Mouse (Mus musculus) testis, adult 2 months (tissue): ENCODE measurements around the gene Hoxc11. TPM values are rescaled to one million over a fixed set of nuclear protein-coding genes. Genes with fewer than 3 reads are reported as not detected.

Experiments used
- H3K27ac ChIP-seq: fragments of 200-500 bp; 2 replicates; pipeline ENCODE4 v1.5.1; 2012; ENCODE audit warnings: low read depth, low read length; ENCODE audit not compliant: control insufficient read depth, insufficient read depth
- H3K27me3 ChIP-seq: fragments of 200-500 bp; 2 replicates; pipeline ENCODE4 v1.6.1; 2012; ENCODE audit warnings: mild to moderate bottlenecking, low read length, moderate library complexity; ENCODE audit not compliant: control insufficient read depth, insufficient read depth
- H3K36me3 ChIP-seq: fragments of 200-500 bp; 2 replicates; pipeline ENCODE4 v1.6.1; 2012; ENCODE audit warnings: mild to moderate bottlenecking, low read length; ENCODE audit not compliant: control insufficient read depth, insufficient read depth
- H3K4me1 ChIP-seq: fragments of 200-500 bp; 2 replicates; pipeline ENCODE4 v1.6.1; 2012; ENCODE audit warnings: low read length; ENCODE audit not compliant: control insufficient read depth, insufficient read depth
- H3K4me3 ChIP-seq: fragments of 200-500 bp; 2 replicates; pipeline ENCODE4 v1.5.1; 2012; ENCODE audit warnings: low read depth, mild to moderate bottlenecking, low read length, moderate library complexity, mixed read lengths; ENCODE audit not compliant: control insufficient read depth
- CTCF ChIP-seq: fragments of 200-500 bp; IDR thresholded peaks from 2 replicates; pipeline ENCODE4 v1.5.1; 2012; ENCODE audit warnings: low read depth, mild to moderate bottlenecking, inconsistent platforms, low read length, moderate library complexity; ENCODE audit not compliant: control insufficient read depth, insufficient read depth, insufficient replicate concordance
- POLR2A ChIP-seq: fragments of 200-500 bp; IDR thresholded peaks from 2 replicates; pipeline ENCODE4 v1.6.1; 2012; ENCODE audit warnings: low read depth, mild to moderate bottlenecking, inconsistent platforms, low read length, moderate library complexity; ENCODE audit not compliant: control insufficient read depth
- polyA plus RNA-seq: library from polyadenylated mRNA; depleted of rRNA; stranded (reverse); fragments of >200 nt; gene quantifications from 2 replicates; pipeline ENCODE4 v1.2.3, GENCODE M21; 2012

Gene Hoxc11
- polyA plus RNA-seq, 1 experiment, result not detected

DNA sequence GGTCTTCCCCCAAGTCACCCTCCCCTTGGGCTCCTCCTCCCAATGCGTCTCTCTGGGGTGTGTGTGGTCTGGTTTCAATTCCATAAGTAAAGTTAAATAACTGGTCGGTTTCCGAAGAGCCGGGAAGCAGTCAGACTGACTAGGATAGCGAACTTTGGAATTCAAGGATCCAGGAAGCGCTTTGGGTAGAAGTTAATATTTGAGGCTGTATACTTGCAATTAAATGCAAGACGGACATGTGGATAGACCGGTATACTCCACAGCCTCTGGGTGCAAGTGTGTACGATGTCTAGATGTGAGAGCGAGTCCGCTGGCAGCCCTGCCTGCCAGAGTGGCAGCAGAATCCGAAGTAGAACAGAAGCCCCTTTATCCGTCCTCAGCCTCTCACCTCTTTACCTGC lies 8.3 kb downstream of the Hoxc11 start:
- Histone ChIP-seq H3K4me1 (peaks cover 12% of the 10 kb centered on the region), H3K36me3 (no peaks in the 10 kb centered on the region), H3K4me3 (no peak overlapping the region), H3K27me3 (peaks cover 16% of the 10 kb centered on the region), H3K27ac (0 out of 2 replicates have a peak overlapping the region, but pooled peaks have one; percentile 8)
- TF ChIP-seq POLR2A, result no peak
- TF ChIP-seq CTCF, result no peak

DNA sequence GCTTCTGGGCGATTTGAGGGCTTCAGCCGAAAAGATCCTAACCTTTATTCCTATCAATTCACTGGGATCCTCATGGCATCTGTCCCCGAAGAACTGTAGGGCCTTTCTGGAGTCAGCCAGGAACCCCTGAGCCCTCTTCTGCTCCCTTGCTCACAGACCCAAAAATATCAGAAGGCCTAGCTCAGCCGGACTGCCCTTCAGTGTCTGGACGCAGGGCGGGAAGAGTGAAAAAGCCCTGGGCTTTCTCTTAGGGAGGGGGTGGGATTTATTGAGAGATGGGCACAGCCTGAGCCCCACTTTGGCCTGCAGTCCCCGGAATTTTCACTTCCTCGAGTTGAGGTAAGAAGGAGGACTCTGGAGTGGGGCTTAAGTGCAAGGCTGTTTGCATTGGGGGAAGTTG lies 9.0 kb downstream of the Hoxc11 start:
- H3K4me3 ChIP-seq, result no peak overlapping the region
- peaks cover 14% of the 10 kb centered on the region for H3K4me1 ChIP-seq
- H3K36me3 ChIP-seq, result no peaks in the 10 kb centered on the region
- H3K27me3 ChIP-seq, result peaks cover 16% of the 10 kb centered on the region
- H3K27ac ChIP-seq, result no peak overlapping the region
- TF ChIP-seq CTCF (no peak), POLR2A (no peak)

DNA sequence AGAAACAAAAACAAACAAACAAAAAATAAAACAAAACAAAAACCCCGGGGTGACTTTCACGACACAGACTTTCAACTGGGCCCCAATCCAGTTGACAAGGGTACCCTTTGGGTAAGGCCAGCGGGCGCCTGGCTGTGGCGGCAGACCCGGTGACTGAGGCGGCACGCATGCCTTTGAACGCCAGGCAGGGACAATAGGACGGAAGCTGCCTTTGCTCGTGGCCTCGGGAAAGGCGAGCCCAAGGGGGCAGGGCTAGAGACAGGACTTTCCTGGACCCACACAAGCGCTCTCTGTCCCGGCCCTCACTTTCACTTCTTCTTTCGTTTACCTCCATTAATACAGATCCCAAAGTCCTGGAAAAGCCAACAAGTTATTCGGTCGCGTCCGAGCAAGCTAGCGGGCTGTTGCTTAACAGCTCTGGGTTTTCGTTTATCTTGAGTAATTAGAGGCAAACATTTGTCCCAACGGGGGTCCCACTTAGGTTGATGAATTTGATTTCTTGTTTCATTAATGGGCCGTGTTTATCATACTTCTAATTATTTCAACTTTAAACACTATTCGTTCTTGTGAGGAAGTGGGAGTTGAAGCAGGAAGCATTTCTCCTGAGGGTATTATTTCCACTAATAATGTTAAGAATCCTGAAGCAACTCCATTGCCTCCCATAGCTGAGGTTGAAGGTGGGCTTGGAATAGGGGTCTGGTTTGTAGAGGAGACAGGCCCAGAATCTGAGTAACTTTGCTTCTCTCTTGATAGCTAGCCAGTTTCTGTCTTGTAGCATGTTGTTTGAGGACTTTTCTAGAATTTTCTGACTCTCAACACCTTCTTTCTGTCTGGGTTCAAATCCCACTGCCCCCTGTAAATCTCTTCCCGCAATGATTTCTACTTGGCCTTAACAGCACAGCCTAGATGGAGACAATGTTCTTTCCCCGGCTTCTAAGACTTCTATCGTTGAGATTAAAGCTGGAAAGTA lies 9.7 kb downstream of the Hoxc11 start:
- H3K27ac ChIP-seq, result no peak overlapping the region
- peaks cover 14% of the 10 kb centered on the region for H3K4me1 ChIP-seq
- H3K4me3 ChIP-seq, result no peak overlapping the region

DNA sequence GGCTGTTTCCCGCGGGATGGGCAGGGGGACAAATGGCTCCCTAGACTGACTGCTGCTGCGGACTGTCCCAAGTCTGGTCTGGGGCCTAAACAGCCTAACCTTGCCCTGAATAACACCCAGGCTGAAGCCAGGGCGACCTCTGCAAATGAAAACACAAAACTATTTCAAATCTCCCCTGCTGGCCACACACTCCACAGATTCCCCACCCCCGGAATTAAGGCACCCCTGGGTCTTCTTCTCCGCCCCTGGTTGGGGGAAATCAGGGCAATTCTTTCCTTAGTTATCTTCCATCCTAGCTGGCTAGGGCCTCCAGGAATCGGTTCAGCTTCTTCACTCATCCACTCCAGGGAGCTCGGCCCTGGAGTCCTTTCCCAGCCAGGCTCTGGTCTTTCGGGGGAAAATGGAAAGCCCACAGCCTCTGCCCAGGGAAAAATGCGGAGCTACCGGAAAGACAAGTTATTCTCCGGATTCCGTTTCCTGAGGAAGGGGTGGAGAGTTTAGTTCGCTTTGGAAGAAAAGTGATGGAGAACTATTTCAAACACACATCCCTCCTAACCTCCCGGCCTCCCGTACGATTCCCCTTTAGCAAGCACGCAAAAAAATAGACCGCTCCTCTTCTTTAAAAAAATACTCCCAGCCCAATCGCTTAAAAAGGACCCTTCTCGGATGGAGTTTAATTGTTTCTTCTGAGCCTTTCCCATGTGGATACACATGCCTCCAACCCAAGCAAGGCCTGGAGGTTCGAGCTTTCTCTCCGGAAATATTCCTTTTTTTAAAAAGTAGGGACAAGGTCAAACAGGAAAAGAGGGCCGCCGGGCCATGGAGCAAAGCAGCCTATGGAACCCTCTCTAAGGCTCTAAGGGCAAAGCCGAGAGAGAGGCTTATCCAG lies 11.0 kb downstream of the Hoxc11 start:
- peaks cover 14% of the 10 kb centered on the region for H3K27me3 ChIP-seq
- peaks cover 11% of the 10 kb centered on the region for H3K4me1 ChIP-seq
- no peak for TF ChIP-seq POLR2A
- no peak for TF ChIP-seq CTCF
- no peak overlapping the region for H3K4me3 ChIP-seq
- no peaks in the 10 kb centered on the region for H3K36me3 ChIP-seq
- H3K27ac ChIP-seq, result no peak overlapping the region

More for the DNA sequence above, 9.7 kb downstream of the Hoxc11 start:
- Histone ChIP-seq H3K36me3 (no peaks in the 10 kb centered on the region), H3K27me3 (peaks cover 16% of the 10 kb centered on the region)
- TF ChIP-seq CTCF, result no peak
- no peak for TF ChIP-seq POLR2A

DNA sequence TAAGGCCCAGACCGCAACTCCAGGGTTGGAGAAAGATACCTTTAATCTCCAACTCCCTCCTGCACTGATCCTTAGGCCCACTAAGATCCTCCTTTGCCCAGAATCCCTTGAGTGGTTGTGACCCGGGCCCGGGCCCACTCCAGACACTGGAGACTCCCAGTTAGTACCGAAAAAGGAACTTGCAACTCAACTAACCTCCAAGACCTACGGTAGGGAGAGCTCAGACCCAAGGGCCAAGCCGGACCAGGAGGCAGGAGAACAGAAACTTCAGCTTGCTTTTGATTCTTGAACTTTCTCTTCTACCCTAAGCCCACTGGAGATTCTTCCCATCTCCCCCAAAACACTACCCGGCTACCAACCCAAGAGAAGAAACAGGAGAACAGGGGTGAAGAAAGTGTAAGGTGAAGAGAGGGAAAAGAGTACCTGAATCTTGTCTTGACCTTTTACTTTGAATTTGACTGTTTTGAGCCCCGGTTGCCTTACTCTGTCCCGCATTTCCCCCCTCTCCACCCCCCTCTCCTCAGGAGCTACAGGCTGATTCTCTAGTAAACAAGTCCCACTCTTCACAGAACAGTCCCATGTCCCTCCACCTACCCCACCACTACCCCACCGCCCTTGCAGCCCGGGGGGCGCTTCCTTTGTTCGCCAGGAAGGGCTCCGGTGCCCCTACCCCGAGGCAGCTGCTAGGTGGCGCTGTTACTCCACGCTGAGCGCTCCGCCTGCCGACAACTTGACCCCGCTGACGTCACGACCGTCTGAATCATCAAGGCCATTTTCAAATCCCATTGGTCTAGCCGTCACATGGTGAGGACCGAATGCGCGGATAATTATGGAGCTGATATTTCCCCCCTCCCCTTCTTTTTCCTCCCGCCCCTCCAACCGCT lies 11.9 kb downstream of the Hoxc11 start:
- H3K4me3 ChIP-seq, result no peak overlapping the region
- TF ChIP-seq POLR2A (no peak), CTCF (peak; percentile 93; the same call in 1 of the 2 replicates)
- 0 out of 2 replicates have a peak overlapping the region, but pooled peaks have one; percentile 22 for H3K27ac ChIP-seq
- peaks cover 11% of the 10 kb centered on the region for H3K27me3 ChIP-seq
- peaks cover 9% of the 10 kb centered on the region for H3K4me1 ChIP-seq
- no peaks in the 10 kb centered on the region for H3K36me3 ChIP-seq

DNA sequence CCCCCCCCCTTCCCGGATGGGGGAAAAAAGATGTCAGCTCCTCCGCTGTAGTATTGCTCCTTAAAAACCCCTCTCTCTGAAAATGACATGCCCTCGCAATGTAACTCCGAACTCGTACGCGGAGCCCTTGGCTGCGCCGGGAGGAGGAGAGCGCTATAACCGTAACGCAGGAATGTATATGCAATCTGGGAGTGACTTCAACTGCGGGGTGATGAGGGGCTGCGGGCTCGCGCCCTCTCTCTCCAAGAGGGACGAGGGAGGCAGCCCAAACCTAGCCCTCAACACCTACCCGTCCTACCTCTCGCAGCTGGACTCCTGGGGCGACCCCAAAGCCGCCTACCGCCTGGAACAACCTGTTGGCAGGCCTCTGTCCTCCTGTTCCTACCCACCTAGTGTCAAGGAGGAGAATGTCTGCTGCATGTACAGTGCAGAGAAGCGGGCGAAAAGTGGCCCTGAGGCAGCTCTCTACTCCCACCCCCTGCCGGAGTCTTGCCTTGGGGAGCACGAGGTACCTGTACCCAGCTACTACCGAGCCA lies 12.6 kb downstream of the Hoxc11 start, which contains the start of gene Hoxc10:
Hoxc10 (plus strand) TSS at position 21 of the 536 bp plus-strand sequence.
- TF ChIP-seq POLR2A, result no peak
- no peak for TF ChIP-seq CTCF
- 0 out of 2 replicates have a peak within 1 kb of the TSS, but pooled peaks have one; percentile 22 for H3K27ac ChIP-seq
- peak within 1 kb of the TSS; percentile 41 for H3K4me3 ChIP-seq
- H3K4me1 ChIP-seq, result peaks cover 9% of the 10 kb centered on the region
- H3K36me3 ChIP-seq, result no peaks in the 10 kb centered on the region
- H3K27me3 ChIP-seq, result peaks cover 11% of the 10 kb centered on the region
